Mouse (Mus musculus): ENCODE results near the gene Slx4ip. TPM values are rescaled to one million over a fixed set of nuclear protein-coding genes. Genes with fewer than 3 reads are reported as not detected.
A peak's percentile ranks its signal among the peaks of the same experiment; 100 is the strongest.

The Slx4ip gene
- polyA plus RNA-seq, 1 experiment from 2014 or later = 4.2 TPM

GRCm38 (mm10) chr2:137091766-137092522 lies 200.9 kb downstream of the Slx4ip start:
- H3K4me1 ChIP-seq = peaks cover 11% of the 10 kb centered on the region
- no peak overlapping the region for H3K9ac ChIP-seq
- H3K36me3 ChIP-seq = peaks cover 100% of the 10 kb centered on the region
- no peak for ATAC-seq (ENCODE audit: extremely low read depth, insufficient number of reproducible peaks, low FRiP score, low TSS enrichment)
- H3K4me2 ChIP-seq = no peak overlapping the region
- no peaks in the 10 kb centered on the region for H3K27me3 ChIP-seq (replicated peaks)
- no peak overlapping the region for H3K27ac ChIP-seq (replicated peaks)
- WGBS = 52% methylated on average over 11 of the region's 11 CpGs
- H3K4me3 ChIP-seq = no peak overlapping the region
- no peaks in the 10 kb centered on the region for H3K9me3 ChIP-seq

- no peaks in the 10 kb centered on the region for H3K9me3 ChIP-seq
- no peaks in the 10 kb centered on the region for H3K27me3 ChIP-seq (replicated peaks)
- no peak overlapping the region for H3K9ac ChIP-seq
- 50% methylated on average over 10 of the region's 10 CpGs for WGBS
- H3K27ac ChIP-seq (replicated peaks) = no peak overlapping the region
- H3K36me3 ChIP-seq = peaks cover 97% of the 10 kb centered on the region
- H3K4me1 ChIP-seq = peaks cover 18% of the 10 kb centered on the region
- H3K4me2 ChIP-seq = no peak overlapping the region
- H3K4me3 ChIP-seq = no peak overlapping the region
- no peak for ATAC-seq (ENCODE audit: extremely low read depth, insufficient number of reproducible peaks, low FRiP score, low TSS enrichment)
Measured at GRCm38 (mm10) chr2:137092523-137093297, 201.7 kb downstream of the Slx4ip start.

GRCm38 (mm10) chr2:137093298-137093630 lies 202.2 kb downstream of the Slx4ip start:
- Histone ChIP-seq H3K4me1 (peaks cover 18% of the 10 kb centered on the region), H3K9ac (no peak overlapping the region), H3K9me3 (no peaks in the 10 kb centered on the region), H3K27me3 (replicated peaks) (no peaks in the 10 kb centered on the region), H3K27ac (replicated peaks) (no peak overlapping the region), H3K4me2 (no peak overlapping the region), H3K4me3 (no peak overlapping the region), H3K36me3 (peaks cover 97% of the 10 kb centered on the region)
- ATAC-seq (ENCODE audit: extremely low read depth, insufficient number of reproducible peaks, low FRiP score, low TSS enrichment) = no peak
- WGBS = 56% methylated on average over 7 of the region's 7 CpGs

- Histone ChIP-seq H3K27ac (replicated peaks) (no peak overlapping the region), H3K4me1 (peaks cover 20% of the 10 kb centered on the region), H3K9ac (no peak overlapping the region), H3K27me3 (replicated peaks) (no peaks in the 10 kb centered on the region), H3K4me3 (no peak overlapping the region), H3K4me2 (no peak overlapping the region), H3K9me3 (no peaks in the 10 kb centered on the region), H3K36me3 (peaks cover 97% of the 10 kb centered on the region)
- WGBS = 69% methylated on average over 8 of the region's 8 CpGs
- ATAC-seq (ENCODE audit: extremely low read depth, insufficient number of reproducible peaks, low FRiP score, low TSS enrichment) = no peak
Measured at GRCm38 (mm10) chr2:137094301-137094700, 203.3 kb downstream of the Slx4ip start.

- 35% methylated on average over 5 of the region's 5 CpGs for WGBS
- no peaks in the 10 kb centered on the region for H3K27me3 ChIP-seq (replicated peaks)
- ATAC-seq (ENCODE audit: extremely low read depth, insufficient number of reproducible peaks, low FRiP score, low TSS enrichment) = no peak
- H3K4me2 ChIP-seq = no peak overlapping the region
- peaks cover 97% of the 10 kb centered on the region for H3K36me3 ChIP-seq
- H3K27ac ChIP-seq (replicated peaks) = no peak overlapping the region
- no peak overlapping the region for H3K9ac ChIP-seq
- no peaks in the 10 kb centered on the region for H3K9me3 ChIP-seq
- H3K4me1 ChIP-seq = peaks cover 37% of the 10 kb centered on the region
- H3K4me3 ChIP-seq = no peak overlapping the region
Measured at GRCm38 (mm10) chr2:137096981-137097460, 206.0 kb downstream of the Slx4ip start.

GRCm38 (mm10) chr2:137098269-137099035 lies 207.4 kb downstream of the Slx4ip start:
- 55% methylated on average over 11 of the region's 11 CpGs for WGBS
- H3K4me2 ChIP-seq = no peak overlapping the region
- H3K9me3 ChIP-seq = no peaks in the 10 kb centered on the region
- peaks cover 97% of the 10 kb centered on the region for H3K36me3 ChIP-seq
- ATAC-seq (ENCODE audit: extremely low read depth, insufficient number of reproducible peaks, low FRiP score, low TSS enrichment) = no peak
- H3K27ac ChIP-seq (replicated peaks) = no peak overlapping the region
- no peak overlapping the region for H3K4me3 ChIP-seq
- no peak overlapping the region for H3K9ac ChIP-seq
- peaks cover 34% of the 10 kb centered on the region for H3K4me1 ChIP-seq
- no peaks in the 10 kb centered on the region for H3K27me3 ChIP-seq (replicated peaks)

GRCm38 (mm10) chr2:137099211-137099734 lies 208.3 kb downstream of the Slx4ip start:
- Histone ChIP-seq H3K36me3 (peaks cover 97% of the 10 kb centered on the region), H3K4me3 (no peak overlapping the region), H3K27ac (replicated peaks) (no peak overlapping the region), H3K27me3 (replicated peaks) (no peaks in the 10 kb centered on the region), H3K4me1 (peaks cover 34% of the 10 kb centered on the region), H3K4me2 (no peak overlapping the region), H3K9me3 (no peaks in the 10 kb centered on the region), H3K9ac (no peak overlapping the region)
- ATAC-seq (ENCODE audit: extremely low read depth, insufficient number of reproducible peaks, low FRiP score, low TSS enrichment) = no peak
- 44% methylated on average over 6 of the region's 6 CpGs for WGBS

- no peaks in the 10 kb centered on the region for H3K27me3 ChIP-seq (replicated peaks)
- peaks cover 34% of the 10 kb centered on the region for H3K4me1 ChIP-seq
- no peak overlapping the region for H3K4me2 ChIP-seq
- no peak for ATAC-seq (ENCODE audit: extremely low read depth, insufficient number of reproducible peaks, low FRiP score, low TSS enrichment)
- H3K27ac ChIP-seq (replicated peaks) = 0 out of 2 replicates have a peak overlapping the region, but pooled peaks have one; percentile 12
- H3K36me3 ChIP-seq = peaks cover 97% of the 10 kb centered on the region
- WGBS = 35% methylated on average over 5 of the region's 5 CpGs
- no peak overlapping the region for H3K9ac ChIP-seq
- no peak overlapping the region for H3K4me3 ChIP-seq
- H3K9me3 ChIP-seq = no peaks in the 10 kb centered on the region
Measured at GRCm38 (mm10) chr2:137101074-137101473, 210.1 kb downstream of the Slx4ip start.

GRCm38 (mm10) chr2:137107203-137107602 lies 216.2 kb downstream of the Slx4ip start:
- H3K9ac ChIP-seq = no peak overlapping the region
- H3K27me3 ChIP-seq (replicated peaks) = no peaks in the 10 kb centered on the region
- peaks cover 67% of the 10 kb centered on the region for H3K4me1 ChIP-seq
- ATAC-seq (ENCODE audit: extremely low read depth, insufficient number of reproducible peaks, low FRiP score, low TSS enrichment) = no peak
- peak overlapping the region; percentile 76; the same call in 1 of the 2 replicates for H3K27ac ChIP-seq (replicated peaks)
- H3K9me3 ChIP-seq = no peaks in the 10 kb centered on the region
- no peak overlapping the region for H3K4me3 ChIP-seq
- WGBS = 84% methylated on average over 4 of the region's 4 CpGs
- H3K36me3 ChIP-seq = peaks cover 41% of the 10 kb centered on the region
- H3K4me2 ChIP-seq = peak overlapping the region; percentile 58; the same call in 1 of the 2 replicates

GRCm38 (mm10) chr2:137107946-137108345 lies 216.9 kb downstream of the Slx4ip start:
- ATAC-seq (ENCODE audit: extremely low read depth, insufficient number of reproducible peaks, low FRiP score, low TSS enrichment) = no peak
- Histone ChIP-seq H3K4me2 (peak overlapping the region; percentile 58), H3K9me3 (no peaks in the 10 kb centered on the region), H3K27me3 (replicated peaks) (no peaks in the 10 kb centered on the region), H3K4me1 (peaks cover 71% of the 10 kb centered on the region), H3K36me3 (peaks cover 34% of the 10 kb centered on the region), H3K4me3 (peak overlapping the region; percentile 26; the same call in 1 of the 2 replicates), H3K27ac (replicated peaks) (peak overlapping the region; percentile 76), H3K9ac (peak overlapping the region; percentile 65)
- 21% methylated on average over 8 of the region's 8 CpGs for WGBS
